Mouse (Mus musculus): Measurements from ENCODE around the gene Rgp1. TPM values are rescaled to one million over a fixed set of nuclear protein-coding genes. Genes with fewer than 3 reads are reported as not detected.

Rgp1 gene
- total and polyA plus RNA-seq, 3 experiments: 17.1 to 47.6 TPM; not detected in 1

DNA sequence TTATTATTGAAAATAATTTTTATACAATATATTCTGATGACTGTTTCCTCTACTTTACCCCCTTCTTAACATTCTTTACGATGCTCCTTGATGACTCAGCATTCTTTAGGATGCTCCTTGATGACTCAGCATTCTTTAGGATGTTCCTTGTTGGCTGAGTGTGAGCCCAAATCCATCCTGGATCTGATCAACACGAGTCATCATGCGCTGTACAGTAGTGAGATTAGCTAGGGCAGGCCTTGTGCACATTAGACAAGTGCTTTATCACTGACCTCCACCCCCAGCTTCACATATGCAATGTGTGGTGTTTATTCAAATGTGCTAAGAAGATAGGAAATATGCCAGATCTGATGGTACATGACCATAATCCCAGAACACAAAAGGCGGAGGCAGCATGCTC lies 19.7 kb downstream of the Rgp1 start:
- H3K9ac ChIP-seq (ENCODE audit: control insufficient read depth, low read depth, low read length, poor library complexity, severe bottlenecking): no peak overlapping the region
- no peaks in the 10 kb centered on the region for H3K9me3 ChIP-seq (replicated peaks; ENCODE audit: insufficient read depth, low read length)
- peaks cover 27 to 31% of the 10 kb centered on the region in 2 experiments for H3K4me1 ChIP-seq (ENCODE audit: control insufficient read depth in 1 of 2, insufficient read depth in 2 of 2, low read length in 2 of 2)
- H3K27me3 ChIP-seq (ENCODE audit: control insufficient read depth in 1 of 2, insufficient read depth in 2 of 2, low read length in 2 of 2): no peaks in the 10 kb centered on the region
- H3K79me2 ChIP-seq (ENCODE audit: control insufficient read depth, insufficient read depth, low read length, poor library complexity): no peaks in the 10 kb centered on the region
- peak; percentile 77 for DNase-seq (ENCODE audit: low read depth, low spot score)
- peak overlapping the region; percentile 53 for H3K27ac ChIP-seq (ENCODE audit: control insufficient read depth, low read depth, low read length)
- H3K36me3 ChIP-seq (ENCODE audit: control insufficient read depth in 1 of 2, insufficient read depth in 2 of 2, low read length in 2 of 2): peaks cover 0 to 38% of the 10 kb centered on the region in 2 experiments; a peak in 2 of 4 replicates
- H3K4me3 ChIP-seq (ENCODE audit: control insufficient read depth in 1 of 2, insufficient read depth in 1 of 2, low read depth in 2 of 2, low read length in 2 of 2): no peak overlapping the region
- TF ChIP-seq TAL1 (IDR thresholded peaks at IDR 0.05; ENCODE audit: low read length) (peak; percentile 73), EP300 (IDR thresholded peaks at IDR 0.05; ENCODE audit: low read depth in 1 of 2, low read length in 2 of 2) (peak; percentile 75 to 87), ZKSCAN1 (IDR thresholded peaks at IDR 0.05; ENCODE audit: low read depth, low read length) (no peak), JUND (IDR thresholded peaks at IDR 0.05; ENCODE audit: low read depth, low read length) (no peak), HCFC1 (IDR thresholded peaks at IDR 0.05; ENCODE audit: low read depth, low read length) (no peak), POLR2AphosphoS2 (IDR thresholded peaks at IDR 0.05; ENCODE audit: low read length) (no peak), MAZ (IDR thresholded peaks at IDR 0.05; ENCODE audit: low read depth, low read length) (no peak), POLR2AphosphoS5 (IDR thresholded peaks at IDR 0.05; ENCODE audit: borderline replicate concordance, low read depth, low read length) (no peak), MAFK (IDR thresholded peaks at IDR 0.05; ENCODE audit: borderline replicate concordance, low read depth, low read length) (peak; percentile 99), RCOR1 (IDR thresholded peaks at IDR 0.05; ENCODE audit: low read depth, low read length) (peak; percentile 52; the same call in 1 of the 2 replicates), CHD1 (IDR thresholded peaks at IDR 0.05; ENCODE audit: low read depth, low read length) (no peak), MYC (IDR thresholded peaks at IDR 0.05; ENCODE audit: low read depth, low read length) (no peak), USF1 (IDR thresholded peaks at IDR 0.05; ENCODE audit: low read depth, low read length) (no peak), ZMIZ1 (IDR thresholded peaks at IDR 0.05; ENCODE audit: low read depth, low read length) (no peak), MEF2A (IDR thresholded peaks at IDR 0.05; ENCODE audit: extremely low read depth, insufficient replicate concordance, low read depth, low read length, poor library complexity, severe bottlenecking) (no peak), GATA1 (IDR thresholded peaks at IDR 0.05; ENCODE audit: low read depth, low read length) (peak; percentile 92), E2F4 (IDR thresholded peaks at IDR 0.05; ENCODE audit: borderline replicate concordance, low read depth, low read length) (no peak), RAD21 (IDR thresholded peaks at IDR 0.05; ENCODE audit: low read depth, low read length) (no peak), NRF1 (IDR thresholded peaks at IDR 0.05; ENCODE audit: insufficient read depth, low read depth, low read length, poor library complexity, severe bottlenecking) (no peak), UBTF (IDR thresholded peaks at IDR 0.05; ENCODE audit: borderline replicate concordance, insufficient read depth, low read depth, low read length) (no peak), ZNF384 (IDR thresholded peaks at IDR 0.05; ENCODE audit: low read depth, low read length) (no peak), CTCF (IDR thresholded peaks at IDR 0.05 in 2 of 3, conservative IDR thresholded peaks at IDR 0.05 in 1 of 3; ENCODE audit: control insufficient read depth in 1 of 3, insufficient read depth in 1 of 3, low read depth in 2 of 3, low read length in 3 of 3, poor library complexity in 1 of 3, severe bottlenecking in 1 of 3) (no peak), USF2 (IDR thresholded peaks at IDR 0.05; ENCODE audit: borderline replicate concordance in 1 of 2, insufficient read depth in 1 of 2, low read depth in 1 of 2, low read length in 2 of 2) (no peak), MYB (IDR thresholded peaks at IDR 0.05; ENCODE audit: low read depth, low read length) (no peak), SMC3 (IDR thresholded peaks at IDR 0.05; ENCODE audit: low read depth, low read length) (no peak), ZC3H11A (IDR thresholded peaks at IDR 0.05; ENCODE audit: low read depth, low read length) (no peak), MAX (IDR thresholded peaks at IDR 0.05; ENCODE audit: low read length) (no peak), MXI1 (IDR thresholded peaks at IDR 0.05; ENCODE audit: low read depth, low read length) (no peak), ETS1 (IDR thresholded peaks at IDR 0.05; ENCODE audit: low read depth, low read length) (peak; percentile 93), POLR2A (IDR thresholded peaks at IDR 0.05; ENCODE audit: control insufficient read depth in 1 of 2, insufficient read depth in 1 of 2, low read depth in 1 of 2, low read length in 2 of 2, poor library complexity in 1 of 2) (no peak), TBP (IDR thresholded peaks at IDR 0.05; ENCODE audit: low read depth, low read length) (no peak), NELFE (IDR thresholded peaks at IDR 0.05; ENCODE audit: low read depth, low read length) (no peak), TCF12 (IDR thresholded peaks at IDR 0.05; ENCODE audit: low read depth, low read length) (peak; percentile 93), GABPA (IDR thresholded peaks at IDR 0.05; ENCODE audit: low read depth, low read length) (peak; percentile 89), CHD2 (IDR thresholded peaks at IDR 0.05; ENCODE audit: low read length) (no peak), KAT2A (conservative IDR thresholded peaks at IDR 0.05; ENCODE audit: low read depth, low read length) (no peak), SIN3A (IDR thresholded peaks at IDR 0.05; ENCODE audit: low read length) (peak; percentile 62; the same call in 1 of the 2 replicates), BHLHE40 (IDR thresholded peaks at IDR 0.05; ENCODE audit: borderline replicate concordance, low read depth, low read length) (peak; percentile 70; the same call in 1 of the 2 replicates)
